Mouse (Mus musculus) liver, adult 2 months (tissue): ENCODE measurements around the gene Adarb1. TPM values are rescaled to one million over a fixed set of nuclear protein-coding genes. Genes with fewer than 3 reads are reported as not detected.
A peak's percentile ranks its signal among the peaks of the same experiment; 100 is the strongest.

Experiments
- DNase-seq: peaks from one replicate; pipeline ENCODE4 v3.0.0-alpha.2; 2011; ENCODE audit warnings: low read depth, low spot score; ENCODE audit errors: extremely low read depth
- H3K27ac ChIP-seq: fragments of 200-500 bp; replicated peaks from 2 replicates; pipeline ENCODE4 v1.5.1; 2012; ENCODE audit warnings: low read depth, mild to moderate bottlenecking, control low read depth, inconsistent platforms, low read length; ENCODE audit not compliant: insufficient read depth
- H3K27me3 ChIP-seq: fragments of 200-500 bp; 2 replicates; pipeline ENCODE4 v1.6.1; 2012; ENCODE audit warnings: mild to moderate bottlenecking, moderate library complexity, low read length, inconsistent platforms; ENCODE audit not compliant: control insufficient read depth, insufficient read depth
- H3K36me3 ChIP-seq: fragments of 200-500 bp; 2 replicates; pipeline ENCODE4 v1.6.1; 2012; ENCODE audit warnings: low read length, inconsistent platforms; ENCODE audit not compliant: control insufficient read depth, insufficient read depth
- H3K4me1 ChIP-seq: fragments of 200-500 bp; 2 replicates; pipeline ENCODE4 v1.6.1; 2011; ENCODE audit warnings: low read length; ENCODE audit not compliant: control insufficient read depth, insufficient read depth
- H3K4me3 ChIP-seq: fragments of 200-500 bp; 2 replicates; pipeline ENCODE4 v1.5.1; 2011; ENCODE audit warnings: low read depth, mild to moderate bottlenecking, control low read depth, low read length, moderate library complexity; ENCODE audit not compliant: insufficient read depth
- H3K79me2 ChIP-seq: fragments of 200-500 bp; 2 replicates; pipeline ENCODE4 v1.6.1; 2012; ENCODE audit warnings: inconsistent platforms, mild to moderate bottlenecking, low read length, moderate library complexity; ENCODE audit not compliant: control insufficient read depth, insufficient read depth
- H3K9ac ChIP-seq: fragments of 200-500 bp; 2 replicates; pipeline ENCODE4 v1.6.1; 2012; ENCODE audit warnings: low read depth, mild to moderate bottlenecking, control low read depth, inconsistent platforms, low read length
- CTCF ChIP-seq: fragments of 200-500 bp; IDR thresholded peaks from 2 replicates; pipeline ENCODE4 v1.5.1; 2011; ENCODE audit warnings: low read depth, low read length, control low read depth
- POLR2A ChIP-seq: fragments of 200-500 bp; IDR thresholded peaks from 2 replicates; pipeline ENCODE4 v1.6.1; 2011; ENCODE audit warnings: low read length, control low read depth; ENCODE audit not compliant: insufficient read depth; ENCODE audit errors: extremely low read depth
- whole genome bisulfite sequencing: fragments of 180-500 bp; shearing (Covaris S2); methylation state at CpG from one replicate; pipeline ENCODE4 v1.1.7; 2018; 5-methylcytosine and 5-hydroxymethylcytosine counted together
- polyA plus RNA-seq: library from polyadenylated mRNA; depleted of rRNA; stranded (reverse); fragments of >200 nt; gene quantifications from 2 replicates; pipeline ENCODE4 v1.2.3, GENCODE M21; 2012
- total RNA-seq: library from RNA; depleted of rRNA; stranded (reverse); fragments of >200 nt; gene quantifications from 2 replicates; pipeline ENCODE4 v1.2.3, GENCODE M21; 2014

Gene Adarb1
- total and polyA plus RNA-seq, 2 experiments, result 4.6 to 12.2 TPM

GRCm38 (mm10) chr10:77353031-77353745 is 64.9 kb downstream of the Adarb1 start:
- no peak overlapping the region for H3K4me3 ChIP-seq
- H3K9ac ChIP-seq, result no peak overlapping the region
- H3K4me1 ChIP-seq, result no peaks in the 10 kb centered on the region
- TF ChIP-seq CTCF (peak; percentile 88), POLR2A (no peak)
- H3K27me3 ChIP-seq, result no peaks in the 10 kb centered on the region
- DNase-seq, result peak; percentile 49
- H3K79me2 ChIP-seq, result no peaks in the 10 kb centered on the region
- peaks cover 3% of the 10 kb centered on the region; the same call in 1 of the 2 replicates for H3K36me3 ChIP-seq
- no peak overlapping the region for H3K27ac ChIP-seq
- WGBS, result 88% methylated on average over 6 of the region's 6 CpGs

- Histone ChIP-seq H3K36me3 (no peaks in the 10 kb centered on the region), H3K79me2 (no peaks in the 10 kb centered on the region), H3K27me3 (no peaks in the 10 kb centered on the region), H3K27ac (no peak overlapping the region), H3K4me1 (no peaks in the 10 kb centered on the region), H3K9ac (no peak overlapping the region), H3K4me3 (no peak overlapping the region)
- WGBS, result 67% methylated on average over 3 of the region's 3 CpGs
- TF ChIP-seq CTCF, result no peak
- no peak for TF ChIP-seq POLR2A
- no peak for DNase-seq
Measured at GRCm38 (mm10) chr10:77342842-77343241, 75.2 kb downstream of the Adarb1 start.

GRCm38 (mm10) chr10:77341711-77342110 is 76.4 kb downstream of the Adarb1 start:
- no peaks in the 10 kb centered on the region for H3K36me3 ChIP-seq
- DNase-seq, result no peak
- no peaks in the 10 kb centered on the region for H3K4me1 ChIP-seq
- H3K79me2 ChIP-seq, result no peaks in the 10 kb centered on the region; the same call in 1 of the 2 replicates
- no peak overlapping the region for H3K9ac ChIP-seq
- no peaks in the 10 kb centered on the region for H3K27me3 ChIP-seq
- TF ChIP-seq CTCF, result no peak
- no peak for TF ChIP-seq POLR2A
- no peak overlapping the region for H3K4me3 ChIP-seq
- H3K27ac ChIP-seq, result no peak overlapping the region

GRCm38 (mm10) chr10:77341059-77341458 is 77.0 kb downstream of the Adarb1 start:
- no peaks in the 10 kb centered on the region for H3K4me1 ChIP-seq
- 87% methylated on average over 4 of the region's 4 CpGs for WGBS
- TF ChIP-seq POLR2A, result no peak
- H3K27ac ChIP-seq, result no peak overlapping the region
- H3K36me3 ChIP-seq, result no peaks in the 10 kb centered on the region
- H3K4me3 ChIP-seq, result no peak overlapping the region
- no peak overlapping the region for H3K9ac ChIP-seq
- no peak for DNase-seq
- no peaks in the 10 kb centered on the region for H3K27me3 ChIP-seq
- no peaks in the 10 kb centered on the region; the same call in 1 of the 2 replicates for H3K79me2 ChIP-seq

- H3K9ac ChIP-seq, result no peak overlapping the region
- no peaks in the 10 kb centered on the region for H3K36me3 ChIP-seq
- H3K27me3 ChIP-seq, result no peaks in the 10 kb centered on the region
- TF ChIP-seq CTCF (no peak), POLR2A (no peak)
- no peak overlapping the region for H3K4me3 ChIP-seq
- H3K79me2 ChIP-seq, result no peaks in the 10 kb centered on the region; the same call in 1 of the 2 replicates
- WGBS, result 56% methylated on average over 18 of the region's 18 CpGs
- peaks cover 6% of the 10 kb centered on the region for H3K4me1 ChIP-seq
- H3K27ac ChIP-seq, result no peak overlapping the region
- DNase-seq, result no peak
Measured at GRCm38 (mm10) chr10:77339871-77340341, 78.2 kb downstream of the Adarb1 start.

GRCm38 (mm10) chr10:77333518-77333917 is 84.6 kb downstream of the Adarb1 start:
- no peak overlapping the region for H3K27ac ChIP-seq
- WGBS, result 93% methylated on average over 9 of the region's 9 CpGs
- no peak overlapping the region for H3K9ac ChIP-seq
- no peak for DNase-seq
- H3K27me3 ChIP-seq, result no peaks in the 10 kb centered on the region
- no peak overlapping the region for H3K4me3 ChIP-seq
- peaks cover 6% of the 10 kb centered on the region for H3K4me1 ChIP-seq
- H3K36me3 ChIP-seq, result no peaks in the 10 kb centered on the region
- H3K79me2 ChIP-seq, result peaks cover 3% of the 10 kb centered on the region; the same call in 1 of the 2 replicates
- TF ChIP-seq CTCF (no peak), POLR2A (no peak)
